Mouse (Mus musculus): ENCODE measurements at regions not wholly inside any gene's neighbourhood (a gene's known extent, or its start where the extent isn't known, plus 50 kb on each side); places are given as distances from the start of the nearest gene placed in this dataset.

DNA sequence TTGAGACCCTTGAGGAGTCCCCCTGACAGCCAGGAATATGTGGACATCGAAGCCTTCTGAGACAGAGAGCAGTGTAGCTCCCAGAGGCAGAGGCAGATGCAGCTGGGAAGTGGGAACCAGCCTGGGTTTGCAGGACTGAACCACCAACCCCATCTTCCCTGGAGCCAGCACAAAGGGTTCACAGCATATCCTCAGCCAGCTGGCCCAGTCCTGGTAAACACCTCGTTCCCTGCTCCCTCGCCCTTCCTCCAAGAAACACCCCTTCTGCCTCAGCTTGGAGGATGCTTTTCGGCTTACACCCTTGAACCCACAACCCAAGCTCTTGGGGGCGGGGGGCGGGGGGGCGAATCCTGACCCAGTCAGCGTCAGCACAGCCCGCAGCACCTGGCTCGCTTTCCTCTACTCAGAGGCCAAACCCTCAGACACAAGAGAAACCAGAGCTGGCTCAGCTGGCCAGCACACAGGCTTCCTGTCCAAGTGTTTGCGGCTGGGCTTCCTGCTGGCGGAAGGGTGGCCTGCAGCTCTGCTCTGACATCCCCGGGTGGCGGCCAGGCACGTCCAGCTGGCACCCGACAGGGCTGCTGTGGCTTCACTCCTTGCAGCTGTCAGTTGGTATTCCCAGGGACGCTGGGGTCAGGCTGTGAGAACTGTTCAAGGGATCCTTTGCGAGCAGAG, 82.6 kb downstream of the Cpn2 start:
- Histone ChIP-seq H3K4me1 (replicated peaks) (peaks cover 52% of the 10 kb centered on the region), H3K27me3 (peaks cover 13% of the 10 kb centered on the region), H3K4me2 (no peak overlapping the region), H3K36me3 (no peaks in the 10 kb centered on the region), H3K27ac (no peak overlapping the region), H3K4me3 (replicated peaks) (no peak overlapping the region), H3K9ac (no peak overlapping the region), H3K9me3 (replicated peaks) (no peaks in the 10 kb centered on the region)
- ATAC-seq (ENCODE audit: low read depth) (peak; percentile 29; the same call in 1 of the 2 replicates), DNase-seq (no peak)
- WGBS (ENCODE audit: insufficient replicate concordance): 16% methylated on average over 18 of the region's 18 CpGs

DNA sequence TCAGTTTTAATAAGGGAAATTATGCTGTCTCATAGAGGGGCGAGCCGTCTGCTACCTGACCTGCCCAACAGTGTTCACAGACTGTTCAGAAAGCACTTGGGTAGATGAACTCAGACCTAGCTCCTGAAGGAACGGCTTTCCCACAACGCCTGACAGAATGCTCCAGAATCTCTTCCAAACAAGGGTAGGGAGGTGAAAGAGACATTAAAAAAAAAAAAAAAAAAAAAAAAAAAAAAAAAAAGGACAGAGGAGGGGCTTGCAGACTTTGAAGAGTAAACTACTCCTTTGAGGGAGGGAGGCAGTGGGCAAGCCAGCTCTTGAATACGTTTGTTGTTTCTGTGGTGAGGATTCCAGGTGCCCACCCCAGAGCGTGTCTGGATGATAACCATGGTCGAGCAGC, 81.6 kb downstream of the Cpn2 start:
- peaks cover 42% of the 10 kb centered on the region for H3K4me1 ChIP-seq (replicated peaks)
- DNase-seq (no peak), ATAC-seq (ENCODE audit: low read depth) (no peak)
- peaks cover 13% of the 10 kb centered on the region for H3K27me3 ChIP-seq
- H3K9me3 ChIP-seq (replicated peaks): no peaks in the 10 kb centered on the region
- no peak overlapping the region for H3K27ac ChIP-seq
- WGBS (ENCODE audit: insufficient replicate concordance): 31% methylated on average over 7 of the region's 7 CpGs
- H3K4me3 ChIP-seq (replicated peaks): no peak overlapping the region
- H3K4me2 ChIP-seq: no peak overlapping the region
- no peaks in the 10 kb centered on the region for H3K36me3 ChIP-seq
- no peak overlapping the region for H3K9ac ChIP-seq

DNA sequence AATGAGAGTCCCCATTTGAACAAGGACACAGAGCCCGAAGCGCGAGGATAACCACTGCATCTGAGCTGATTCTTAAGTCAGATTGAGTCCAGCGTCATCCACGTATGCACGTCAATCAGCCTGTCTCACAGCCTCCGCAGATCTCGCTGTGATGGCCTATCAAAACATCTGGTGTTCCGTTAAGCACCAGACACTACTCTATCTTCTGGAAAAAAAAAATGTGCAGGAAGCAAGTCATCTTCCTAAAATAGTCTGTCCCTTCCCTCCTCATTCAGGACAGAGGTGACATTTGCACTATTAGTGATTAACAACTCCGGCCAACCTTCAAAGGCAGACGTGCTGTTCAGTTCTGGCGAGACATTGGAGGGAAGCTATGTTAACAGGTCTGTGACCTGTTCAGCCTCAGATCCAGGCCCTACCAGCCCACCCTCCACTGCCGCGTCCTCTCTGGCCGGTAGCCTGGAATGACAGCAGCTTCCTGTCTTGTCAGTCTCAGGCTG, 81.0 kb downstream of the Cpn2 start:
- Histone ChIP-seq H3K9ac (no peak overlapping the region), H3K36me3 (no peaks in the 10 kb centered on the region), H3K27ac (no peak overlapping the region), H3K4me3 (replicated peaks) (no peak overlapping the region), H3K4me2 (no peak overlapping the region), H3K4me1 (replicated peaks) (peaks cover 41% of the 10 kb centered on the region), H3K27me3 (peaks cover 13% of the 10 kb centered on the region), H3K9me3 (replicated peaks) (no peaks in the 10 kb centered on the region)
- 19% methylated on average over 15 of the region's 15 CpGs for WGBS (ENCODE audit: insufficient replicate concordance)
- ATAC-seq (ENCODE audit: low read depth) (no peak), DNase-seq (no peak)

DNA sequence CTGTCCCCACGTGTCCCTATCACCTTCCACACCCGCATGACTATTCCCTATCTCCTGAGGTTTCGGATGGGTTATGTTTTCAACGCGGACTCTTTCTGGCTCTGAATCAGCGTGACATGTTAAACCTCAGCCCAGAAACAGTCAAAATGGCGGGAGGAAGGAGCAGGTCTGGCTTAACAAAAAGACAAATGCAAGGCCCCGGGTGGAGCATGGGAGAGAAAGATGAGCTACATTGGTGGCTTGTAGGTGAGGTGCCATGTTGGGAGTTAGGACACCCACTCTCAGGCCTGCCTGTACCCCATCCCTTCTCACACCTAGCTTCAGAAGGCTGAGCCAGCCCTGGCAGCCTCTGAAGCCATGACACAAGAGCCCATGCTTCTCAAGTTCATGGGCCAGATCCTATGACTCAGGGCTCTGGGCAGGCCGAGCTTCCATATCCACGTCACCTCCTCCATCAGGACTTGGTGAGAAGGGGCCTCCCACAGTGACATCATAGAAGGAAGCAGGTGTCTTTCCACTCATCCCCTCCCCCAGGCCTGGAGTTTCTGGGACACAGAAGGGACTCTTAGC, 80.5 kb downstream of the Cpn2 start:
- ATAC-seq (ENCODE audit: low read depth): no peak
- Histone ChIP-seq H3K36me3 (no peaks in the 10 kb centered on the region), H3K4me1 (replicated peaks) (peaks cover 41% of the 10 kb centered on the region), H3K4me3 (replicated peaks) (no peak overlapping the region), H3K27me3 (peaks cover 13% of the 10 kb centered on the region), H3K9ac (no peak overlapping the region), H3K9me3 (replicated peaks) (no peaks in the 10 kb centered on the region), H3K4me2 (no peak overlapping the region), H3K27ac (no peak overlapping the region)
- 33% methylated on average over 10 of the region's 10 CpGs for WGBS (ENCODE audit: insufficient replicate concordance)
- no peak for DNase-seq

DNA sequence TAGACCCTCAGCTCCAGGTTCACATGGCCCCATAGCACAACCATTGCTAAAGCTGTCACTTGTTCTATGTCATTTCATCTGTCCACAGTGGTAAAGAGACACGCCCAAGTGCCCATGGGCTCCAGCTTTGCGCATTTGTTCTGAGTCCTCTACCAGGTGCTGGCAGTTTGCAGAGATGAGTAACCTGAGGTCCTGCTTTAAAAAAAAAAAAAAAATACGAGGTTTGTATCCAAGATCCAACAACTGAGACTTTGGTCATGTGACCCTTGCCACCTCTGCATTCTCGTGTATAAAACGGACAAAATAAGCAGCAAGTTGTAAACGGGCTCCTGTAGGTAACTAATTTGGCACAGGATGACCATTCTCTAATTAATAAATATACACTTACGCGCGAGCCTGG, 79.9 kb downstream of the Cpn2 start:
- Histone ChIP-seq H3K9ac (peak overlapping the region; percentile 58), H3K4me1 (replicated peaks) (peaks cover 41% of the 10 kb centered on the region), H3K36me3 (no peaks in the 10 kb centered on the region), H3K4me3 (replicated peaks) (peak overlapping the region; percentile 49), H3K4me2 (peak overlapping the region; percentile 71), H3K9me3 (replicated peaks) (no peaks in the 10 kb centered on the region), H3K27ac (no peak overlapping the region), H3K27me3 (peaks cover 13% of the 10 kb centered on the region)
- 31% methylated on average over 9 of the region's 9 CpGs for WGBS (ENCODE audit: insufficient replicate concordance)
- ATAC-seq (ENCODE audit: low read depth) (no peak), DNase-seq (no peak)

DNA sequence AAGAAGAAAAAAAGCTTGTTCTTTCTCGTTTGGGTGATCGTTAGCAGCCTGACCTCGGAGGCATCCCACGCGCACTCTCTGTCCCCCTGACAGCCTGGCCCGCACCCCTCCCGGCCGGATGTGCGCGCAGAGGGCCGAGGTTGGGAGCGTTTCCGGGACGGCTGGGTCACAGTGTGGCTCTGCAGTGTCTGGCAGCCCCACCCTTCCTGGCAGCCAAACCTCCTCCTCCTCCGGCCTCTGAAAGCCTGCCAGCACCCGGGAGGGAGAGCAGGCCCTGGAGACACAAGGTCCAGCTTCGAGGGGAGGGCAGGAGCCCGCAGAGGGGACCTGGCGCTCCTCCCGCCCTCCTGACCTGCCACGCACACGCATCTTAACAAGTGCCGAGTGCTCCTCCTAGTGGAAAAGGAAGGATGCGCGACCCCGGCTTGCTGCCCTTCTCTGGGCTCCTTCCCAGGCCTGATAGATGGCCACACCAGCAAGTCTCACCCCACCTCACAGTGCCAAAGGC, 79.3 kb downstream of the Cpn2 start:
- no peaks in the 10 kb centered on the region for H3K9me3 ChIP-seq (replicated peaks)
- peak overlapping the region; percentile 49 for H3K4me3 ChIP-seq (replicated peaks)
- DNase-seq (peak; percentile 47), ATAC-seq (ENCODE audit: low read depth) (peak; percentile 76)
- under 1% methylated on average over 26 of the region's 26 CpGs for WGBS (ENCODE audit: insufficient replicate concordance)
- H3K27ac ChIP-seq: peak overlapping the region; percentile 36; the same call in 1 of the 2 replicates
- H3K4me1 ChIP-seq (replicated peaks): peaks cover 41% of the 10 kb centered on the region
- H3K9ac ChIP-seq: peak overlapping the region; percentile 58
- peaks cover 13% of the 10 kb centered on the region for H3K27me3 ChIP-seq
- H3K36me3 ChIP-seq: no peaks in the 10 kb centered on the region
- H3K4me2 ChIP-seq: peak overlapping the region; percentile 71

DNA sequence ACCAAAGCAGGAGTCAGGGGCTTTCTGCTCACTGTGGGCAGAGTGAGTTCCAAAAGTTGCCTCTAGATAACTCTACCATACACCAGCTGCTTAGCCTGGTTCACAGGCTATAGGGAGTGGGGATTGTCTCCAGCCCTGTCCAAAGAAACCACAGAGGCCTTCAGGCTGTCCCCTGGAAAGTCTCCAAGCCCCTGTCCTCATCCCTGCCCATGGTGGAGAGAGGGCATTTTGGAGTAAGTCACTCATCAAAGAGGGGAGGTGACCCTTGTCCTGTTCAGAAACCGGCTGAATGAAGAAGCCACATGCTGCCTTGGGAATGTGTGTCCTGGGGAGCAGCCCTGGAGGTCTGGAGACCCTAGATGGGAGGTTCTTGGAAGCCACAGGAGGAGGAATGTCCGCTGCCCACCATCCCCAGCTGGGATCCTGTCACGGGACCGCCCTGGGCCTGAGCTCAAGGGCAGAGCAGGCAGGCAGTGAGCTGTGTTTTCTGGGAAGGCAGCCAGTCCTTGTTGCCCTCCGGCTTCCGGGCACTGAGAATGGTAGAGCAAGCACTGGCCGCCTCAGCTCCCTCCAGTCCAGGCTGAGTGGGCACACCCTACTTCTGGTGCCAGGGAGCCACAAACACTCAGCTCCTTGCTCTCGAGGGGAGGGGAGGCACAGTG, 78.4 kb downstream of the Cpn2 start:
- Histone ChIP-seq H3K4me3 (replicated peaks) (no peak overlapping the region), H3K4me2 (no peak overlapping the region), H3K27me3 (peaks cover 13% of the 10 kb centered on the region), H3K4me1 (replicated peaks) (peaks cover 41% of the 10 kb centered on the region), H3K27ac (no peak overlapping the region), H3K36me3 (no peaks in the 10 kb centered on the region), H3K9ac (no peak overlapping the region), H3K9me3 (replicated peaks) (no peaks in the 10 kb centered on the region)
- WGBS (ENCODE audit: insufficient replicate concordance): 62% methylated on average over 8 of the region's 8 CpGs
- no peak for ATAC-seq (ENCODE audit: low read depth)
- no peak for DNase-seq

DNA sequence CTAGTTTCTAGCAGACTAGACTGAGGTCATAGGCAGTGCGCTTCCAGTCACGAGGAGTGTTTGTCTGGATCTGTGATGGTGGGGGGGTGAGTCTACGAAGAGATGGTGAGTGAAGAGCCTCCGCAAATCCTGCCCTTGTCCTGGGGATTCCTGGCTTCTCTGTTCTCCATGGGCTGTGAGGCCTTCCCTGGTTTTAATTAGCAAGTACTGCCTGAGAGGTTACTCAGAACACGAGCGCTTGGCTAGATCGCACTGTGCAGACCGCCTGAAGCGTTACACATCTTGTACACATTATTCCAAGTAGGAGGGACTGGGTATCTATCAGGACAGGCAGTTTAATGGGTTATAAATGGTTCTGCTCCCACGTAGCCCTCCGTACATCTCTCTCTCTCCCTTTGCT, 76.9 kb downstream of the Cpn2 start:
- Histone ChIP-seq H3K9me3 (replicated peaks) (no peaks in the 10 kb centered on the region), H3K4me3 (replicated peaks) (no peak overlapping the region), H3K36me3 (no peaks in the 10 kb centered on the region), H3K9ac (no peak overlapping the region), H3K27me3 (no peaks in the 10 kb centered on the region), H3K4me1 (replicated peaks) (peaks cover 32% of the 10 kb centered on the region), H3K4me2 (no peak overlapping the region), H3K27ac (no peak overlapping the region)
- ATAC-seq (ENCODE audit: low read depth) (no peak), DNase-seq (no peak)
- WGBS (ENCODE audit: insufficient replicate concordance): 73% methylated on average over 11 of the region's 11 CpGs

DNA sequence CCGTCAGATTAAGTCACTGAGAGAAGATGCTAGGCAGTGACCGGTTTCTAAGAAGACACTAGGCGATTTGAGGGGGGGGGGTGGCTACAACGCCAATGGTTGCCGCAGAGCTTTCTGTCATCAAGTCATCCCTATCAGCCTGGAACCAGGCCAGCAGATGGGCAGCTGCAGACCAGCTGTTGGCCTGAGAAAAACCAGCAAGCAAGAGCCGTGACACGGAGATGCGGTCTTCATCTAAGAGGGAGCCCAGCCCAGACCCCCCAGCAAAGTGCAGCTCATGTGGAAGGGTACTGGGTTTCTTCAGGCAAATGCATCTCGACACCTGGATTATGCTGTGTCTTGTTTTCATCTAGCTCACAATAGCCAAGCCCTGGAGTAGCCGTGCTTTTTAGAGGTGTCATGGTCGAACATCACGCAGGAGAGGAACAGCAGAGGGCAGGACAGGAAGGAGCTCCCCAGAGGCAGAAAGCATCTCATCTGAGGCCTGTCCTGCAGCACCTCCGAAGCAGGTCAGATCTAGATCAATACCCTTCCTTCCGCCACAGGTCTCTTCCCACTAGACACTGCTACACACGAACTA, 76.3 kb downstream of the Cpn2 start:
- H3K4me3 ChIP-seq (replicated peaks): no peak overlapping the region
- H3K36me3 ChIP-seq: no peaks in the 10 kb centered on the region
- H3K4me1 ChIP-seq (replicated peaks): peaks cover 29% of the 10 kb centered on the region
- no peaks in the 10 kb centered on the region for H3K9me3 ChIP-seq (replicated peaks)
- ATAC-seq (ENCODE audit: low read depth) (no peak), DNase-seq (no peak)
- H3K27me3 ChIP-seq: no peaks in the 10 kb centered on the region
- H3K4me2 ChIP-seq: no peak overlapping the region
- 60% methylated on average over 15 of the region's 15 CpGs for WGBS (ENCODE audit: insufficient replicate concordance)
- no peak overlapping the region for H3K9ac ChIP-seq
- no peak overlapping the region for H3K27ac ChIP-seq

DNA sequence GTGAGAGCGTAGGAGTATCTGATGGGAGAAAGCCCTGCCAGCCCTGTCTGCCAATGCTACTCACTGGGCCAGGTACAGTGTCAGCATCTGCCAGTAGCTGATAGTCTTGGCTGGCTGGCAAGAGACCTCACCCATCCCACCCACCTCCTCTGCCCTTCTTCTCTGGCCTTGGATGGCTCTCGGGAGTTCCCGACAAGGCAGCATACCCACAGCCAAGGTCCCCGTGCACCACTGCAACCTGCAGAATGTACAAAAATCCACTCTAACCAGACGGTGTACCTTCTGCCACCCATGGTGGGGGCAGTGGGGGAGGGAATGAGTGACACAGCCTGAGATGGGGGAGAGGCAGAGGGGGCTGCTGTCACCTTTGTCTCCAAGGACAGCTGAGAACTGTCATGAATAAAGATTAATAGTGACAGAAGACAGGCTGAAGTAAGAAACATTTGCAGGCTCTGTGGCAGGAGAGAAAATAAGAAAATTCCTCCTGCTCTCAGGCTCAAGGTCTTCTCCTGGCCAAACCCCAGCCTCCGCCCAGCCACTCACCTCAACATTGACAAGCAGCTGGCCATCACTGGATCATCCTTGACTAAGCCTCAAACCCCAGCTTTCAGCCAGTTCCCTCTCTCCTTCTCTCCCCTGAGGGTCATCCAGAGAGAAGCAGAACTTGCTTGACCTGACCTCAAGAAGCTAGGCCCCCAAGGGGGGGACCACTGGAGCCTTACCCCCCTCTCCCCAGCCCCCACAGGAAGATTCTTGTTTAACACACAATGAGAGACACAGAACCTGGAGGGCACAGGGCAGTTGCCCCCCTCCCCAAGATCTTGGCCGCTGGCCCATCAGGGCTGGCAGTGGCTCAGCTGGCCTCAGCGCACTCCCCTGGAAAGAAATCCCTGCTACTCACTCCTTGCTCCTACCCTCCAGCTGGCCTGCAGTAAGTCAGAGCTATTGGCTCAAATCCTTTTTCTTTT, 73.7 kb downstream of the Cpn2 start:
- no peaks in the 10 kb centered on the region for H3K9me3 ChIP-seq (replicated peaks)
- no peak overlapping the region for H3K4me3 ChIP-seq (replicated peaks)
- 60% methylated on average over 8 of the region's 8 CpGs for WGBS (ENCODE audit: insufficient replicate concordance)
- H3K4me1 ChIP-seq (replicated peaks): peaks cover 4% of the 10 kb centered on the region
- no peak overlapping the region for H3K27ac ChIP-seq
- H3K9ac ChIP-seq: no peak overlapping the region
- H3K36me3 ChIP-seq: no peaks in the 10 kb centered on the region
- ATAC-seq (ENCODE audit: low read depth) (no peak), DNase-seq (no peak)
- H3K4me2 ChIP-seq: no peak overlapping the region
- H3K27me3 ChIP-seq: no peaks in the 10 kb centered on the region
